Mouse (Mus musculus) lung, adult 2 months (tissue): ENCODE results near the gene Wdr73. TPM values are rescaled to one million over a fixed set of nuclear protein-coding genes. Genes with fewer than 3 reads are reported as not detected.

Source experiments
- DNase-seq: peaks from one replicate; pipeline ENCODE4 v3.0.0; 2022
- H3K4me1 ChIP-seq: fragments of 200-500 bp; 2 replicates; pipeline ENCODE4 v1.6.1; 2011; ENCODE audit warnings: low read length; ENCODE audit not compliant: control insufficient read depth, insufficient read depth
- H3K4me3 ChIP-seq: fragments of 200-500 bp; replicated peaks from 2 replicates; pipeline ENCODE3; 2011; ENCODE audit warnings: low read depth, mild to moderate bottlenecking, control low read depth, low read length; ENCODE audit errors: extremely low read depth
- CTCF ChIP-seq: fragments of 200-500 bp; IDR thresholded peaks from 2 replicates; pipeline ENCODE4 v1.5.1; 2011; ENCODE audit warnings: mild to moderate bottlenecking, low read length, control low read depth; ENCODE audit not compliant: insufficient read depth
- POLR2A ChIP-seq: fragments of 200-500 bp; IDR thresholded peaks from 2 replicates; pipeline ENCODE4 v1.6.1; 2011; ENCODE audit warnings: low read depth, mild to moderate bottlenecking, control low read depth, low read length, borderline replicate concordance; ENCODE audit errors: extremely low read depth
- WGBS: fragments of 180-500 bp; shearing (Covaris S2); methylation state at CpG from one replicate; pipeline ENCODE4 v1.1.7; 2018; 5-methylcytosine and 5-hydroxymethylcytosine counted together
- polyA plus RNA-seq: library from polyadenylated mRNA; depleted of rRNA; stranded (reverse); fragments of >200 nt; gene quantifications from 2 replicates; pipeline ENCODE4 v1.2.3, GENCODE M21; 2012

Gene Wdr73
- polyA plus RNA-seq, 1 experiment: 14.7 TPM

- TF ChIP-seq CTCF: no peak
- TF ChIP-seq POLR2A: no peak
- DNase-seq: no peak
Measured at GRCm38 (mm10) chr7:80897134-80897533, 3.9 kb downstream of the Wdr73 start.

DNA sequence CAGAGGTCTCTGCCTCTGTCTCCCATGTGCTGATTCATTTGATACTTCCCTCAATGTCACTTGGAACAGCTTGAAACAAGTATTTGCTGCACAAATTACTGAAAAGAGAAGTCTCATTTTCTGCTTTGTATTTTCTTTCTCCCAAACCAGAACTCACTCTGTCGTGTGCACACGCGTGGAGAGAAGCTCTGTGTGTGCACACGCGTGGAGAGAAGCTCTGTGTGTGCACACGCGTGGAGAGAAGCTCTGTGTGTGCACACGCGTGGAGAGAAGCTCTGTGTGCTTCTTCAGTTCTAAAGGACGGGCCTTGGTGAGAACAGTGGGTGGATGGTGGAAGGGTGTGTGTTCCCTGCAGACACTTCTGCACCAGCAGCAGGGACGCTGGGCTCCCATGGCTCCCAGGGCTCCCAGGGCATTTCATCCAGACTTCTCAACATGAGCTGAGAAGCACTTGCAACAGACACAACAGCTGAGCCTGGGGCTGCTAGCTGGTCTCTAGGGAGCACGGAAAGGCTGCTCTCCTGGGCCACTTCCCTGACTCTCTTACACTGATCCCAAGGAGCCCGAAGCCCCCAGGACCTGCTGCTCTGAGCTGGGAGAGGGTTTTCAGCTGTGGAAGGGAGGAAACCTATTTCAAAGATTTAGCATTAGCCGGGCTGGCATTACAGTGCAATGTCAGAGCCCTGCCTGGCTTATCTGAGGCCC, 6.1 kb downstream of the Wdr73 start:
- Histone ChIP-seq H3K4me3 (no peak overlapping the region), H3K4me1 (no peaks in the 10 kb centered on the region)
- DNase-seq: no peak
- WGBS: 93% methylated on average over 14 of the region's 14 CpGs
- no peak for TF ChIP-seq CTCF
- no peak for TF ChIP-seq POLR2A

More at GRCm38 (mm10) chr7:80897134-80897533, 3.9 kb downstream of the Wdr73 start:
- Histone ChIP-seq H3K4me1 (peaks cover 2% of the 10 kb centered on the region; the same call in 1 of the 2 replicates), H3K4me3 (no peak overlapping the region)
- 83% methylated on average over 7 of the region's 7 CpGs for WGBS

- Histone ChIP-seq H3K4me3 (no peak overlapping the region), H3K4me1 (no peaks in the 10 kb centered on the region)
- 55% methylated on average over 7 of the region's 7 CpGs for WGBS
- no peak for TF ChIP-seq CTCF
- no peak for TF ChIP-seq POLR2A
- DNase-seq: no peak
Measured at GRCm38 (mm10) chr7:80894196-80894595, 6.9 kb downstream of the Wdr73 start.

GRCm38 (mm10) chr7:80893753-80894129, 7.3 kb downstream of the Wdr73 start:
- no peak for TF ChIP-seq POLR2A
- TF ChIP-seq CTCF: no peak
- no peaks in the 10 kb centered on the region for H3K4me1 ChIP-seq
- no peak for DNase-seq
- H3K4me3 ChIP-seq: no peak overlapping the region
- 40% methylated on average over 6 of the region's 6 CpGs for WGBS

- 83% methylated on average over 15 of the region's 15 CpGs for WGBS
- TF ChIP-seq POLR2A: no peak
- no peak for TF ChIP-seq CTCF
- Histone ChIP-seq H3K4me3 (no peak overlapping the region), H3K4me1 (no peaks in the 10 kb centered on the region)
- no peak for DNase-seq
Measured at GRCm38 (mm10) chr7:80893086-80893752, 7.8 kb downstream of the Wdr73 start.

GRCm38 (mm10) chr7:80889841-80890241, 11.2 kb downstream of the Wdr73 start:
- DNase-seq: no peak
- H3K4me3 ChIP-seq: no peak overlapping the region
- no peaks in the 10 kb centered on the region for H3K4me1 ChIP-seq
- WGBS: 62% methylated on average over 13 of the region's 13 CpGs
- TF ChIP-seq CTCF (no peak), POLR2A (no peak)

GRCm38 (mm10) chr7:80889021-80889511, 12.0 kb downstream of the Wdr73 start:
- DNase-seq: no peak
- 53% methylated on average over 9 of the region's 9 CpGs for WGBS
- no peak for TF ChIP-seq CTCF
- TF ChIP-seq POLR2A: no peak
- Histone ChIP-seq H3K4me1 (no peaks in the 10 kb centered on the region), H3K4me3 (no peak overlapping the region)

GRCm38 (mm10) chr7:80888595-80888994, 12.5 kb downstream of the Wdr73 start:
- Histone ChIP-seq H3K4me1 (no peaks in the 10 kb centered on the region), H3K4me3 (no peak overlapping the region)
- TF ChIP-seq CTCF (no peak), POLR2A (no peak)
- DNase-seq: no peak
- WGBS: 78% methylated on average over 7 of the region's 7 CpGs

DNA sequence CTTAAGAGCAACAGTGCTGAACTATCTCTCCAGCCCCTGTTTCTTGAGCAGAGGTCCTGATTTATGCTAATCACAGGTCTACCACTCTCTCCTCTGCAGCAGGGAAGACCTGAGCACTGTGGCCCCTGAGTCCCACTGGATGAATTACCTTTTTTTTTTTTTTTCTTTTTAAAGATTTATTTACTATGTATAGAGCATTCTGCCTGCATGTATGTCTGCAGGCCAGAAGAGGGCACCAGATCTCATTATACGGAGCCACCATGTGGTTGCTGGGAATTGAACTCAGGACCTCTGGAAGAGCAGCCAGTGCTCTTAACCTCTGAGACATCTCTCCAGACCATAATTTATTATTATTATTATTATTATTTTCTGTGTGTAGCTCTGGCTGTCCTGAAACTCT, 15.4 kb downstream of the Wdr73 start:
- WGBS: 13% methylated on average over 1 of the region's 1 CpGs
- no peak overlapping the region for H3K4me3 ChIP-seq
- TF ChIP-seq CTCF (0 out of 2 replicates have a peak, but pooled peaks have one; percentile 18), POLR2A (no peak)
- DNase-seq: no peak
- H3K4me1 ChIP-seq: no peaks in the 10 kb centered on the region; the same call in 1 of the 2 replicates
